Mouse (Mus musculus): ENCODE results near the gene Atp5d.

Atp5d gene

GRCm38 (mm10) chr10:80138553-80139438 lies at the start of gene Atp5d:
Gene Atp5d (plus strand): TSS chr10:80138632.
- DNase-seq: peak; percentile 52 to 60

GRCm38 (mm10) chr10:80089146-80089545 lies 49.3 kb upstream of the Atp5d start:
- peak in 1 of 2 experiments; percentile 51 for DNase-seq

- DNase-seq: no peak
Measured at GRCm38 (mm10) chr10:80091527-80091926, 46.9 kb upstream of the Atp5d start.

GRCm38 (mm10) chr10:80092690-80093089 lies 45.7 kb upstream of the Atp5d start:
- no peak for DNase-seq

- no peak for DNase-seq
Measured at GRCm38 (mm10) chr10:80094085-80094484, 44.3 kb upstream of the Atp5d start.

- peak; percentile 58 to 75 for DNase-seq
Measured at GRCm38 (mm10) chr10:80094684-80095083, 43.7 kb upstream of the Atp5d start.

- no peak for DNase-seq
Measured at GRCm38 (mm10) chr10:80095547-80095946, 42.9 kb upstream of the Atp5d start.

GRCm38 (mm10) chr10:80097275-80097674 lies 41.2 kb upstream of the Atp5d start:
- DNase-seq: no peak

DNA sequence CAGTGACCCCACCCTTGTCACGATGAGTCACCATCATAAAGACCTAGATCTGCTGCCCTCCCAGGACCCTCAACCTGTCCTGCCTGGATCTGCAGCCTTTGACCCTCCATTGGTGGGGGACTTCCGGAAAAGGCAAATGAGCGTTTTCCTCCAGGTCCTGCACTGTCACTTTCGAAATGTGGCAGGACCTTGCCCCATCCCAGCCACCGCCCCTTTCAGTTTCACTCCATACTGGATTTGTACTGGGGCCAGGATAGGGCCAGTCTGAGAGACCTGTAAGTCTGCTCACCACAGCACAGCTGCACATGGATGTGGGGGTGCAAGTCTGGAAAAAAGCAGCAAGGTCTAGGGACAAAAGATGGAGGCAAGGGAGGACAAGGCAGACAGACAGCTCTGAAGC lies 39.8 kb upstream of the Atp5d start:
- no peak for DNase-seq

- DNase-seq: peak in 1 of 2 experiments; percentile 42
Measured at GRCm38 (mm10) chr10:80100982-80101381, 37.5 kb upstream of the Atp5d start.

GRCm38 (mm10) chr10:80102216-80102915 lies 36.1 kb upstream of the Atp5d start:
- DNase-seq: peak; percentile 84 to 87

- DNase-seq: no peak
Measured at GRCm38 (mm10) chr10:80103032-80103431, 35.4 kb upstream of the Atp5d start.

- no peak for DNase-seq
Measured at GRCm38 (mm10) chr10:80104181-80104580, 34.3 kb upstream of the Atp5d start.

- no peak for DNase-seq
Measured at GRCm38 (mm10) chr10:80105460-80105859, 33.0 kb upstream of the Atp5d start, which contains the start of gene Sbno2. Gene Sbno2 (minus strand): TSS chr10:80105571.

DNA sequence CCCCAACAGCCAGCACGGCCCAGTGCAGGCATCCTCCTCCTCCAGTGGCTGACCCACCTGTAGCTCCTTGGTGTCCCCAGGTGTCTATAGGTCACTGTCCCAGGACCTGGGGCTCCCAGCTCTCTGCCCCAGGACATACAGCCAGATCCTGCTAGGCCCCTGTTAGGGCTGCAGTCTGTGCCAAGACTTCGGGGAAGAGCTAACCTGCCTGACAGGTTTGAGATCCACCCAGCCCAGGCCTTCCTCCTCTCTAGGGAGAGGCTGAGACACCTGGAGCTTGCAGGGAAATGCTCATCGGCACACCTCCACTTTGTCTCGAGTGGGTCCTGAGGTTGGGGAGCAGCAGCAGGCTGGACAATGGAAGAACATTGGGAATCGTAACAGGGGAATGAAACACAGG lies 32.5 kb upstream of the Atp5d start:
- DNase-seq: no peak

DNA sequence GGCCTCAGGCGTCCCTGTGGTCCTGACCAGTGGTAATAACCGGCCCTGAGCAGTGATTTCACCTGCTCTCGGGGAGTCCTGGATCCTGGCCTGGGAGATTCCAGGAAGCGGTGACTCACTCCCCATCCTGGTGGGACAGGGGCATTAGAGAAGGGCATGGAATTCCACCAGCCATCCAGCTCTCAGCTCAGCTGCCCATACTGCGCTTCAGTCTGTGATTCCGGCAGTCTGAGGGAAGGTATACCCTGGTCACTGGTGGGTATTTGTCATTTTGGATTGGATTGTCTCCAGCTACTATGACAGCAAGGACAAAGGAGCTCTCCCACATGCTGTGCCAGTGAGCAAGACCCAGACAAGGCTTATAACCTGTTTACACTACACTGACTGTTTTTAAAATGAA lies 30.8 kb upstream of the Atp5d start:
- no peak for DNase-seq

- DNase-seq: peak; percentile 93 to 96
Measured at GRCm38 (mm10) chr10:80114341-80115284, 23.8 kb upstream of the Atp5d start.

GRCm38 (mm10) chr10:80115290-80115943 lies 23.0 kb upstream of the Atp5d start, which contains the start of gene Stk11:
Gene Stk11 (plus strand): TSS chr10:80115803.
- peak; percentile 100 for DNase-seq

DNA sequence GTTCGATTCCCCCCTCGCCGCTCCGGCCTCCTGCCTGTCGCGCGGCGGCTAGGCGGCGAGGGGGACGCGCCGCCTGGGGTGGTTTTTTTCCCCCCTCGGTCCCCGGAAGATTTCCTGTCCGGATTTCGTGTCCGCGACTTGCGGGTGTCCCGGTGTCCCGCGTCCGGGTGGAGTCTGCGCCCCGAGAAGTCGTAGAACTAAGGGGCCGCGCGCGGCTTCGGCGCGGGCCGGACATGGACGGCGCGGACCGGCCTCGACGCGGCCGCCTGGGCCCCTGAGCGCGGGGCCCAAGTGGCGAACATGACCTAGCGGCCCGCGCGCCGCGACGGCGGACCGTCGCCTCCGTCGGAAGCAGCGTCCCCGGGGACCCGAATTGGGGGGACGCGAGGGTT lies 22.5 kb upstream of the Atp5d start:
- DNase-seq: no peak

GRCm38 (mm10) chr10:80116563-80116926 lies 21.9 kb upstream of the Atp5d start:
- peak in 1 of 2 experiments; percentile 23 for DNase-seq

DNA sequence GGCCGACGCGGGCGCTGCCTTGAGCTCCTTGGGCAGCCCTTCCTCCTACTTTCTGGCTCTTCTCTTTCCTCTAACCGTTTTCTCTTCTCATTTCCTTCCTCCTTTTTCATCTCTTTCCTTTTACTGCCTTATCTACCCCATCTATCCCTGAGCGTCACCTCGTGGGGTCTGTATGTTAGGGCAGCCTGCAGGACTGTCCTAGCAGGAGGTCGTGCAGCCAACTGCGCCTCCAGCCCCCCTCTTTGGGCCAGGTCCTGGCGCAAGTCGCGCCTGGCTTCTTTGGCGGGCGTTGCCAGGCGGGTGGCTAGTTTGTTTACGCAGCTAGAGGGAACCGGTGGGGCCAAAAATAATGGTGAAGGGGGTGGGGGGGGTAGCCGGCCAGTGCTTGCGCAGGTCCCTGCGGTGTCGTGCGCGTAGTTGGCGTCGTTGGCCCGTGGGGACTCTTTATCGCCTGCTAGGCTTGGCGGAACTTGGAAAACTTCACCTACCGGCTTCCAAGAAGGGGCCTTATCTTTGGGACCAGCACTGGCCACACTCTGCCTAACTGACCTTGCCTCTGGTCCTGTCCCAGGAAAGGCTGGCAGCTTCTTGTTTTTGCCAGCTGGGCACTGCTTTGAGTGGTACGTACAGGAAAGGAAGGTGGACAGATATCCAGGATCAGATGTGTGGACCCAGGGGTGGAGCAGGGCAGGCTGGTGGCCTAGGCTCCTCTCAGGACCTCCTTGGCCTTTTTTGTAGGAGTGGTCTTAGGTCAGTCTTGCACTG lies 21.3 kb upstream of the Atp5d start:
- peak in 1 of 2 experiments; percentile 39 for DNase-seq

Measured in kidney, adult 8-10 months (tissue).